Mouse (Mus musculus): ENCODE measurements around the gene Shf.
"Not testable (repeated sequence)": the region's sequence is repeated elsewhere in the genome, so short reads cannot be mapped to it uniquely, and the experiment has no call there.

The Shf gene

GRCm38 (mm10) chr2:122347257-122347656 is 21.7 kb downstream of the Shf start:
- peak; percentile 60 for DNase-seq

GRCm38 (mm10) chr2:122346164-122346563 is 22.8 kb downstream of the Shf start:
- DNase-seq, result not testable (repeated sequence)

GRCm38 (mm10) chr2:122345106-122345893 is 23.7 kb downstream of the Shf start:
- peak; percentile 66 for DNase-seq

- DNase-seq, result no peak
These were observed 31.7 kb downstream of the Shf start for GRCm38 (mm10) chr2:122337291-122337690.

- no peak for DNase-seq
These were observed 34.8 kb downstream of the Shf start for GRCm38 (mm10) chr2:122334170-122334569.

GRCm38 (mm10) chr2:122332222-122332621 is 36.7 kb downstream of the Shf start:
- no peak for DNase-seq

GRCm38 (mm10) chr2:122330317-122330716 is 38.6 kb downstream of the Shf start:
- DNase-seq, result not testable (repeated sequence)

GRCm38 (mm10) chr2:122327986-122328385 is 41.0 kb downstream of the Shf start:
- no peak for DNase-seq

- no peak for DNase-seq
These were observed 43.6 kb downstream of the Shf start for GRCm38 (mm10) chr2:122325361-122325760.

- no peak for DNase-seq
These were observed 44.4 kb downstream of the Shf start for GRCm38 (mm10) chr2:122324586-122324985.

GRCm38 (mm10) chr2:122323960-122324359 is 45.0 kb downstream of the Shf start:
- no peak for DNase-seq

GRCm38 (mm10) chr2:122317384-122317783 is 51.6 kb downstream of the Shf start:
- no peak for DNase-seq

GRCm38 (mm10) chr2:122315372-122315771 is 53.6 kb downstream of the Shf start, which contains the start of gene Duox1:
Duox1 (plus strand) TSS chr2:122315672.
- no peak for DNase-seq

- no peak for DNase-seq
These were observed 55.4 kb downstream of the Shf start, which contains the start of gene Duoxa1 for GRCm38 (mm10) chr2:122313536-122313935. Duoxa1 (minus strand) TSS chr2:122313730.

GRCm38 (mm10) chr2:122312722-122313417 is 56.1 kb downstream of the Shf start:
- peak; percentile 68 for DNase-seq

GRCm38 (mm10) chr2:122311561-122311960 is 57.4 kb downstream of the Shf start:
- DNase-seq, result no peak

- no peak for DNase-seq
These were observed 59.3 kb downstream of the Shf start for GRCm38 (mm10) chr2:122309647-122310046.

GRCm38 (mm10) chr2:122306184-122306583 is 62.8 kb downstream of the Shf start:
- DNase-seq, result no peak

GRCm38 (mm10) chr2:122305097-122305892 is 63.7 kb downstream of the Shf start:
- DNase-seq, result no peak

- DNase-seq, result no peak
These were observed 64.4 kb downstream of the Shf start for GRCm38 (mm10) chr2:122304544-122304943.

- peak; percentile 63 for DNase-seq
These were observed 66.3 kb downstream of the Shf start for GRCm38 (mm10) chr2:122302574-122303241.

- DNase-seq, result no peak
These were observed 66.9 kb downstream of the Shf start for GRCm38 (mm10) chr2:122301921-122302573.

Measured in cerebellum, adult 9-10 months (tissue).